Mouse (Mus musculus): Measurements from ENCODE around the gene Olfr1386.
"Not testable (repeated sequence)": the region's sequence is repeated elsewhere in the genome, so short reads cannot be mapped to it uniquely, and the experiment has no call there.

The Olfr1386 gene

DNA sequence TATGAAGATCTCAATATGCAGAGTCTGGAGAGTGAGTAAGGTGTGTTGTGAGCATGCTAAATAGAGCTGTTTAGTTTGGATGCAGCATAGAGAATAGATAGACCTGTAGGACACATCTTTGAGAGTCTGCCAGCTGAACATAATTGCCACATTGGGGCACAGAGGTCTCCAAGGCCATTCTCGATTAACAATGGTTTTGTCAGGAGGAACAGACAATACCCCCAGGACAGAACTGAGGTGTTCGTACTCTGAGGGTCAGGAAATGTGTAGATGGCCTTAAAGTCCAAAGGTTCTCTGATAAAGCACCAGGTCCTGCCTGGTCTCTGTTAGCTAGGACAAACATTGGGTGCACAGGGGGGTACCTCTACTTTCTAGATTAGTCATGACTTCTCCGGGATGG, at the start of gene Olfr1386:
Olfr1386 (plus strand) TSS at position 301 of the 400 bp plus-strand sequence.
- not testable (repeated sequence) for DNase-seq (ENCODE audit: low spot score in 2 of 2)

DNA sequence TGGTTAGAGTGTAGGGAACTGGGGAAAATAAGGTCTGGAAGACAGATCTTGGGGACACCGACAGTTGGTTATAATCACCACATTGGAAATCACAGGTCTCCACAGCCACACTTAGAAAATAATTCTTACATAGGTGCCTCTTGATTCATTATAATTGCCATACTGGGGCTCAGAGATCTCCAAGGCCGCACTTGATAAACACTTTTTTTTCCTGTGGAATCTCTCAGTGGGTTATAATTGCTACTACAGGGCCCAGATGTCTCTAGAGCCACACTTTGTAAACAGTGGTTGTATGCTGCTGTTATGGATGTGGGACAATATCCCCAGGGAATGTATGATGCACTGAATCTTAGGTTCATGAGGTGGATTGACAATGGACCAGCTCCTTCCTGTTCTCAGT, 42.1 kb upstream of the Olfr1386 start, which contains the start of gene Olfr1389:
Olfr1389 (plus strand) TSS at position 301 of the 400 bp plus-strand sequence.
- no peak for DNase-seq (ENCODE audit: low spot score in 2 of 2)

DNA sequence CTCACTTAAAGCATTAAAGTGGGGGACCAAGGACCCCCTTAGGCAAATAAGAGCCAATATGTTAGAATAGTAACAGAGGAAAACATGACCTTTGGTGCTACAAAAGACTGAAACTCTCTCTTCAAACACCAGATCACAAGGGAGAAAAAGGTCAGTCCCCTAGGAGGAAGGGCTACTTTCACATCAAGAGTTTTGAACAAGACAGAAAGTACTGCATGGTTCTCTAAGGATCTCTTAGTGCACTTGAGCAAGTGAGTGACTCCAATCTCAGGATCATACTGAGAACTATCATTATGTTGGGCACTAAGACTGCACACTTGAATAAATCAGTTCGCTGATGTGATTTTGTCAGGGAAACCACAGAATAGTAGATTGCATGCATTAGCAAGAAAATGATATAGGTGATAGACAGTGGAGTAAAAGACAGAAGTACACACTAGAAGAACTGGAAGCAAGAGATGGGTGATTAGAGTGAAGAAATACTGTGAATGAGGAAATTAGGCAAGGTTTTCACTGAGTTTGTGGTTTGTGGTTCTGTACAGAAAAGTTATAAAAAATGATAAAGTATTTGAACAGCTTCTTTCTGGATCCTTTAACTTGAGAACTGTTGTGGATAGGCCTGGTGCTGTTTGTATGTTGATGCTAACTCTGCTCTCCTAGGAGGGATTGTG, 39.5 kb upstream of the Olfr1386 start:
- no peak for DNase-seq (ENCODE audit: low spot score in 2 of 2)

GRCm38 (mm10) chr11:49429641-49430040, 35.2 kb upstream of the Olfr1386 start:
- no peak for DNase-seq (ENCODE audit: low spot score in 2 of 2)

- no peak for DNase-seq (ENCODE audit: low spot score in 2 of 2)
Measured at GRCm38 (mm10) chr11:49436411-49436810, 28.4 kb upstream of the Olfr1386 start, which contains the start of gene Olfr1388. Gene Olfr1388 (plus strand): TSS chr11:49436624.

GRCm38 (mm10) chr11:49455043-49455442, 9.8 kb upstream of the Olfr1386 start, which contains the start of gene Olfr1387:
Gene Olfr1387 (plus strand): TSS chr11:49455343.
- no peak for DNase-seq (ENCODE audit: low spot score in 2 of 2)

- DNase-seq (ENCODE audit: low spot score in 2 of 2) = no peak
Measured at GRCm38 (mm10) chr11:49485973-49486372, 21.1 kb downstream of the Olfr1386 start.

DNA sequence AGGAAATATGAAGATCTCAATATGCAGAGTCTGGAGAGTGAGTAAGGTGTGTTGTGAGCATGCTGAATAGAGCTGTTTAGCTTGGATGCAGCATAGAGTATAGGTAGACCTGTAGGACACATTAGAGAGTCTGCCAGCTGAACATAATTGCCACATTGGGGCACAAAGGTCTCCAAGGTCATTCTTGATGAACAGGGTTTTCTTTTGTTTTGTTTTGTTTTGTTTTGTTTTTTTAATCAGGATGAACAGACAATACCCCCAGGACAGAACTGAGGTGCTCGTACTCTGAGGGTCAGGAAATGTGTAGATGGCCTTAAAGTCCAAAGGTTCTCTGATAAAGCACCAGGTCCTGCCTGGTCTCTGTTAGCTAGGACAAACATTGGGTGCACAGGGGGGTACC, 23.9 kb downstream of the Olfr1386 start, which contains the start of gene Olfr1385:
Olfr1385 (plus strand) TSS at position 301 of the 400 bp plus-strand sequence.
- DNase-seq (ENCODE audit: low spot score in 2 of 2) = not testable (repeated sequence)

DNA sequence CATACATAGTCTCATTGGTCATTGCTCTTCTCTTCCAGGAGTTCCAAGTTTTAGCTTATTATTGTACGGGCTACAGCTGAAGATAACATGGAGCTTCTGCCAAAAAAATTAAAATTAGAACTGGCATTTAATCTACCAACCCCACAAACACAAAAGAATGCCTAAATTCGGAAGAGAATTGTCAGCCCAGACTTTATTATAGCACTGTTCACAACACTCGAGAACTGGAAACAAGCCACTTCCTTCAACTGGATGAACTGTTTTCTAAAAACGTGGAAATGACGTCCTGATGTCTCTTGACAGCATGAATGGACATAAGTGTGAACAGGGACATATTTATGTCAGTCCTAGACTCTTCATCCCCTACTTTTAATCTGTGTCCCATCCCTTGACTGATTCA, 53.2 kb downstream of the Olfr1386 start:
- DNase-seq (ENCODE audit: low spot score in 2 of 2) = no peak

DNA sequence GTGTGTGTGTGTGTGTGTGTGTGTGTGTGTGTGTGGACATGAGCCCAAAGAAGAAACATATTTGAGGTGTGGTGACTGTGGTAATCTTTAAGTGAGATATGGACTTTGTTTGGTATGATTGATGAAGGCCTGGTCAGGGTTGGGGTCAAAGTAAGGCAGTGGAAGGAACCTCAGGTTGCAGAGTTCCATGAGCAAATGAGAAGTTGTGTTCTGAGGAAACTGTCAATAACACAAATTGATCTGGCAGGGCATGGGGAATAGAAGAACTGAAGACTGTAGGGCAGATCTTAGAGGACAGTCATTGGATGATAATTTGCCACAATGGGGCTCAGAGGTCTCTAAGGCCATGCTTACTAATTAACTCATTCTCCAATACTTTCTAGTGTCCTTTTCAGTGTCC, 54.5 kb downstream of the Olfr1386 start, which contains the start of gene Olfr1383:
Olfr1383 (plus strand) TSS at position 301 of the 400 bp plus-strand sequence.
- no peak for DNase-seq (ENCODE audit: low spot score in 2 of 2)
